ENCODE assay signal across 14 mouse cellular contexts in the genomic region with DNA sequence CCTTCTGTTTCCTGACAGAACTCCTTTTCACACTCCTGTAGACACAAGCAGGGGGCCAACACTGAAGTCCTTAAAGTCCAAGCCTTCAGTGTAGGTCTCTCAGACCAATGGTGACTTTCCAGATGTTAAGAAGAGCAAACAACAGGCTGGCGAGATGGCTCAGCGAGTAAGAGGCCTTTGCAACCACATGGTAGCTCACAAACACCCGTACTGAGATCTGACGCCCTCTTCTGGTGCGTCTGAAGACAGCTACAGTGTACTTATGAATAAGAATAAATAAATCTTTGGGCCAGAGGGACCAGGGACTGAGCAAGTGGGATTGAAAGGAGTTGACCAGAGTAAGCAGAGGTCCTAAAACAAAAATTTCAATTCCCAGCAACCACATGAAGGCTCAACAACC.
DNase-seq lines count a peak whose midpoint lies in the region; ATAC-seq and TF ChIP-seq lines count a peak whose summit lies in the region.
"Had no signal": no experiment of that assay in that cellular context is flagged by ENCODE, and none has a peak within 500 bp of the region (broad histone marks: within the 10 kb centered on the region; RNA-seq: fewer than 3 reads in every experiment).

No protein-coding gene starts in this region.

- DNase-seq in heart, adult 2 months, result no peak
- DNase-seq in left cerebral cortex, adult 2 months (ENCODE audit: extremely low spot score in 1 of 2, low spot score in 2 of 2), result no peak
- DNase-seq in left cerebral cortex, postnatal 14 days (ENCODE audit: low spot score in 2 of 2), result no peak
- peak; percentile 35 for DNase-seq in CH12.LX (ENCODE audit: extremely low read depth)
- no peak for DNase-seq in thymus, adult 18-20 months
- DNase-seq: embryo, embryonic 11 days had no signal

- ATAC-seq in heart, embryonic 11.5 days (replicated peaks; ENCODE audit: insufficient number of reproducible peaks, low FRiP score, low TSS enrichment), result no peak
- no peak for ATAC-seq in granulocyte monocyte progenitor cell, adult 5-6 weeks (replicated peaks; ENCODE audit: poor library complexity, severe bottlenecking)
- ATAC-seq: forebrain, embryonic 14.5 days; midbrain, embryonic 16.5 days had no signal

- no peaks in the 10 kb centered on the region for H3K9me3 ChIP-seq in heart, embryonic 11.5 days (replicated peaks; ENCODE audit: control insufficient read depth, low read length)
- H3K9me3 ChIP-seq in CH12.LX (replicated peaks; ENCODE audit: low read length), result no peaks in the 10 kb centered on the region
- H3K9me3 ChIP-seq: G1E; limb, embryonic 15.5 days; stomach, embryonic 15.5 days had no signal

- no peak for TF ChIP-seq EP300 in heart, adult 2 months (IDR thresholded peaks at IDR 0.05; ENCODE audit: insufficient read depth, low read depth, low read length)
- TF ChIP-seq EP300 in CH12.LX (IDR thresholded peaks at IDR 0.05; ENCODE audit: low read length), result no peak

- peak; percentile 60 for TF ChIP-seq CTCF in heart, adult 2 months (IDR thresholded peaks at IDR 0.05)
- peak; percentile 44 for TF ChIP-seq CTCF in left cerebral cortex, adult 2 months (IDR thresholded peaks at IDR 0.05)
- peak in 1 of 2 experiments; percentile 65; a peak in 2 of 4 replicates for TF ChIP-seq CTCF in CH12.LX (conservative IDR thresholded peaks at IDR 0.05 in 1 of 2, IDR thresholded peaks at IDR 0.05 in 1 of 2; ENCODE audit: low read depth in 2 of 2, low read length in 2 of 2)

- peak; percentile 31 for TF ChIP-seq RAD21 in CH12.LX (IDR thresholded peaks at IDR 0.05; ENCODE audit: low read depth, low read length)

- TF ChIP-seq POLR2A in heart, adult 2 months (IDR thresholded peaks at IDR 0.05; ENCODE audit: insufficient read depth, low read depth, low read length), result no peak
- no peak for TF ChIP-seq POLR2A in CH12.LX (IDR thresholded peaks at IDR 0.05; ENCODE audit: low read depth, low read length)

- H3K4me3 ChIP-seq in heart, adult 2 months, result no peak overlapping the region
- H3K4me3 ChIP-seq in heart, embryonic 11.5 days (ENCODE audit: low read depth, low read length), result no peak overlapping the region
- H3K4me3 ChIP-seq in left cerebral cortex, adult 2 months, result no peak overlapping the region
- no peak overlapping the region for H3K4me3 ChIP-seq in CH12.LX (replicated peaks in 1 of 3; ENCODE audit: low read depth in 2 of 3, low read length in 2 of 3, poor library complexity in 1 of 3)
- H3K4me3 ChIP-seq in brown adipose tissue, adult 24 weeks (ENCODE audit: insufficient read depth, low read depth, low read length), result no peak overlapping the region
- H3K4me3 ChIP-seq: limb, embryonic 15.5 days; stomach, embryonic 15.5 days had no signal

- H3K27me3 ChIP-seq in heart, adult 2 months (ENCODE audit: control insufficient read depth, insufficient read depth, low read length), result no peaks in the 10 kb centered on the region
- H3K27me3 ChIP-seq in heart, embryonic 11.5 days (ENCODE audit: control insufficient read depth, insufficient read depth, low read length), result no peaks in the 10 kb centered on the region
- H3K27me3 ChIP-seq in CH12.LX (replicated peaks), result no peaks in the 10 kb centered on the region
- H3K27me3 ChIP-seq: limb, embryonic 15.5 days; stomach, embryonic 15.5 days had no signal

- intact Hi-C loops in heart, adult 2 months (cut with DNase I), result loop anchor here (2.0 kb wide), 1 partner anchor 41 kb away; no protein-coding TSS in a partner anchor
- intact Hi-C loops in left cerebral cortex, adult 2 months (cut with DNase I), result loop anchor here (2.0 kb wide), 1 partner anchor 39 kb away; no protein-coding TSS in a partner anchor
- intact Hi-C loops in left cerebral cortex, postnatal 14 days (cut with DNase I), result loop anchor here (2.0 kb wide), 1 partner anchor 41 kb away; no protein-coding TSS in a partner anchor

- no peaks in the 10 kb centered on the region for H3K79me2 ChIP-seq in heart, adult 2 months (replicated peaks; ENCODE audit: control insufficient read depth, insufficient read depth, low read length)
- H3K79me2 ChIP-seq in CH12.LX (replicated peaks; ENCODE audit: control insufficient read depth, extremely low read depth, insufficient read depth, poor library complexity, severe bottlenecking), result no peaks in the 10 kb centered on the region

- 36% methylated on average over 5 of the region's 5 CpGs for WGBS in heart, adult 2 months
- WGBS in heart, embryonic 11.5 days (ENCODE audit: insufficient replicate concordance), result 44% methylated on average over 5 of the region's 5 CpGs

- H3K4me1 ChIP-seq in heart, adult 2 months (ENCODE audit: control insufficient read depth, insufficient read depth, low read length), result peaks cover 8% of the 10 kb centered on the region
- peaks cover 13% of the 10 kb centered on the region for H3K4me1 ChIP-seq in heart, embryonic 11.5 days (ENCODE audit: control insufficient read depth, insufficient read depth, low read length)
- H3K4me1 ChIP-seq in CH12.LX (ENCODE audit: control insufficient read depth in 1 of 2, insufficient read depth in 2 of 2), result peaks cover 0 to 7% of the 10 kb centered on the region in 2 experiments; a peak in 2 of 4 replicates
- peaks cover 18% of the 10 kb centered on the region for H3K4me1 ChIP-seq in brown adipose tissue, adult 24 weeks (ENCODE audit: control insufficient read depth, insufficient read depth, insufficient read length, low read length)
- H3K4me1 ChIP-seq: limb, embryonic 15.5 days; stomach, embryonic 15.5 days had no signal

- peak overlapping the region; percentile 8; the same call in 1 of the 2 replicates for H3K27ac ChIP-seq in heart, adult 2 months
- H3K27ac ChIP-seq in heart, embryonic 11.5 days (ENCODE audit: low read depth, low read length), result no peak overlapping the region
- no peak overlapping the region for H3K27ac ChIP-seq in left cerebral cortex, adult 2 months
- H3K27ac ChIP-seq in CH12.LX (ENCODE audit: insufficient read depth, low read depth), result no peak overlapping the region
- peak overlapping the region; percentile 66 for H3K27ac ChIP-seq in brown adipose tissue, adult 24 weeks (replicated peaks; ENCODE audit: low read depth, low read length)
- H3K27ac ChIP-seq: limb, embryonic 15.5 days; stomach, embryonic 15.5 days had no signal

- H3K36me3 ChIP-seq in heart, adult 2 months (ENCODE audit: control insufficient read depth, insufficient read depth, low read length), result peaks cover 45% of the 10 kb centered on the region
- H3K36me3 ChIP-seq in heart, embryonic 11.5 days (ENCODE audit: control insufficient read depth, insufficient read depth, low read length), result no peaks in the 10 kb centered on the region
- H3K36me3 ChIP-seq in CH12.LX (replicated peaks in 1 of 2; ENCODE audit: control insufficient read depth in 1 of 2, insufficient read depth in 1 of 2, low read length in 1 of 2), result peaks cover 0 to 24% of the 10 kb centered on the region in 2 experiments
- H3K36me3 ChIP-seq: limb, embryonic 15.5 days; stomach, embryonic 15.5 days had no signal

- dilution Hi-C loops in CH12.LX (cut with MboI; ENCODE audit: extremely low pct_ligation_motif_present, extremely low pct_unique_long_range_greater_than_20kb, low sequenced_read_pairs), result loop anchor here (25.0 kb wide), 1 partner anchor 153 kb away; no protein-coding TSS in a partner anchor

- 0 out of 2 replicates have a peak overlapping the region, but pooled peaks have one; percentile 27 for H3K9ac ChIP-seq in heart, adult 2 months (ENCODE audit: low read depth, low read length)
- no peak overlapping the region for H3K9ac ChIP-seq in heart, embryonic 11.5 days (ENCODE audit: low read depth, low read length)
- no peak overlapping the region for H3K9ac ChIP-seq in CH12.LX (ENCODE audit: insufficient read depth, low read depth)
- H3K9ac ChIP-seq: limb, embryonic 15.5 days; stomach, embryonic 15.5 days had no signal

- in situ Hi-C loops in CH12.LX (cut with MboI; ENCODE audit: low pct_ligation_motif_present, low pct_unique_long_range_greater_than_20kb, low sequenced_read_pairs), result loop anchor here (5.0 to 25.0 kb wide), 2 partner anchors 37 to 328 kb away; no protein-coding TSS in a partner anchor

- H3K4me2 ChIP-seq in heart, embryonic 11.5 days, result no peak overlapping the region
- no peak overlapping the region for H3K4me2 ChIP-seq in CH12.LX (ENCODE audit: insufficient read depth, low read depth, poor library complexity, severe bottlenecking)
- H3K4me2 ChIP-seq: limb, embryonic 15.5 days; stomach, embryonic 15.5 days had no signal

TF ChIP-seq in CH12.LX, 34 proteins besides CTCF, POLR2A, EP300 and RAD21:
- TF ChIP-seq MYC (IDR thresholded peaks at IDR 0.05; ENCODE audit: low read depth, low read length) (peak; percentile 67), MXI1 (IDR thresholded peaks at IDR 0.05; ENCODE audit: low read depth, low read length) (no peak), SMC3 (IDR thresholded peaks at IDR 0.05; ENCODE audit: low read depth, low read length) (peak; percentile 57)

Comparison
In these comparisons a context has a peak if more than half of its experiments do, and no peak if none do; other contexts are left out.
1. H3K27ac ChIP-seq: peak in heart, adult 2 months (single experiment) and brown adipose tissue, adult 24 weeks (single experiment); none in heart, embryonic 11.5 days (single experiment), left cerebral cortex, adult 2 months (single experiment) and CH12.LX (single experiment).